Mouse (Mus musculus) v-Abl transformed pro-B cells (cell line): ENCODE data around the gene Ppme1.

ENCODE experiments used
- in situ Hi-C, 2 experiments: fragments of 400-800 bp; cut with MboI; formaldehyde crosslinking; loops; one replicate each; pipeline ENCODE4 v1.15.1; 2025; ENCODE audit not compliant: unreplicated experiment in 2 of 2

The Ppme1 gene

GRCm38 (mm10) chr7:100328636-100329035 lies 43.5 kb downstream of the Ppme1 start:
- in situ Hi-C loops = no loop called here

GRCm38 (mm10) chr7:100327514-100327913 lies 44.6 kb downstream of the Ppme1 start:
- in situ Hi-C loops = no loop called here

- in situ Hi-C loops = no loop called here
Measured at GRCm38 (mm10) chr7:100325482-100325881, 46.6 kb downstream of the Ppme1 start.

GRCm38 (mm10) chr7:100323721-100324120 lies 48.4 kb downstream of the Ppme1 start:
- in situ Hi-C loops = loop anchor here in 1 of 2 experiments (25.0 kb wide), 1 partner anchor 1911 kb away; no protein-coding TSS in a partner anchor

GRCm38 (mm10) chr7:100317534-100317933 lies 54.6 kb downstream of the Ppme1 start:
- in situ Hi-C loops = loop anchor here in 1 of 2 experiments (25.0 kb wide), 1 partner anchor 1905 kb away; no protein-coding TSS in a partner anchor

- in situ Hi-C loops = loop anchor here in 1 of 2 experiments (25.0 kb wide), 1 partner anchor 1905 kb away; no protein-coding TSS in a partner anchor
Measured at GRCm38 (mm10) chr7:100316924-100317323, 55.2 kb downstream of the Ppme1 start.

- in situ Hi-C loops = loop anchor here in 1 of 2 experiments (25.0 kb wide), 1 partner anchor 1900 kb away; no protein-coding TSS in a partner anchor
Measured at GRCm38 (mm10) chr7:100312716-100313115, 59.4 kb downstream of the Ppme1 start.

GRCm38 (mm10) chr7:100310290-100310689 lies 61.8 kb downstream of the Ppme1 start:
- in situ Hi-C loops = loop anchor here in 1 of 2 experiments (25.0 kb wide), 1 partner anchor 1898 kb away; no protein-coding TSS in a partner anchor

- in situ Hi-C loops = loop anchor here in 1 of 2 experiments (25.0 kb wide), 1 partner anchor 1897 kb away; no protein-coding TSS in a partner anchor
Measured at GRCm38 (mm10) chr7:100309679-100310078, 62.4 kb downstream of the Ppme1 start.

GRCm38 (mm10) chr7:100309216-100309615 lies 62.9 kb downstream of the Ppme1 start:
- in situ Hi-C loops = loop anchor here in 1 of 2 experiments (25.0 kb wide), 1 partner anchor 1897 kb away; no protein-coding TSS in a partner anchor

GRCm38 (mm10) chr7:100307872-100308653 lies 64.0 kb downstream of the Ppme1 start:
- in situ Hi-C loops = loop anchor here in 1 of 2 experiments (25.0 kb wide), 1 partner anchor 1896 kb away; no protein-coding TSS in a partner anchor

GRCm38 (mm10) chr7:100305894-100306293 lies 66.2 kb downstream of the Ppme1 start:
- in situ Hi-C loops = loop anchor here in 1 of 2 experiments (25.0 kb wide), 1 partner anchor 1894 kb away; no protein-coding TSS in a partner anchor

GRCm38 (mm10) chr7:100302316-100302715 lies 69.8 kb downstream of the Ppme1 start:
- in situ Hi-C loops = loop anchor here in 1 of 2 experiments (25.0 kb wide), 1 partner anchor 1890 kb away; no protein-coding TSS in a partner anchor

- in situ Hi-C loops = loop anchor here in 1 of 2 experiments (25.0 kb wide), 1 partner anchor 1889 kb away; no protein-coding TSS in a partner anchor
Measured at GRCm38 (mm10) chr7:100301390-100301789, 70.7 kb downstream of the Ppme1 start.

- in situ Hi-C loops = no loop called here
Measured at GRCm38 (mm10) chr7:100298861-100299510, 73.1 kb downstream of the Ppme1 start.

- in situ Hi-C loops = no loop called here
Measured at GRCm38 (mm10) chr7:100296699-100297098, 75.4 kb downstream of the Ppme1 start.

GRCm38 (mm10) chr7:100295745-100296144 lies 76.4 kb downstream of the Ppme1 start:
- in situ Hi-C loops = no loop called here

- in situ Hi-C loops = no loop called here
Measured at GRCm38 (mm10) chr7:100293546-100293945, 78.6 kb downstream of the Ppme1 start.

- in situ Hi-C loops = no loop called here
Measured at GRCm38 (mm10) chr7:100288622-100289021, 83.5 kb downstream of the Ppme1 start.

- in situ Hi-C loops = no loop called here
Measured at GRCm38 (mm10) chr7:100287748-100288578, 84.1 kb downstream of the Ppme1 start.
